Mouse (Mus musculus): Measurements from ENCODE around the gene Slc16a12.
A peak's percentile ranks its signal among the peaks of the same experiment; 100 is the strongest.
"Not testable (repeated sequence)": the region's sequence is repeated elsewhere in the genome, so short reads cannot be mapped to it uniquely, and the experiment has no call there.

Slc16a12 gene

GRCm38 (mm10) chr19:34746688-34747504, at the start of gene Slc16a12:
Gene Slc16a12, minus strand, starts transcription at chr19:34747289.
- no peak for DNase-seq (ENCODE audit: low spot score in 2 of 2)

DNA sequence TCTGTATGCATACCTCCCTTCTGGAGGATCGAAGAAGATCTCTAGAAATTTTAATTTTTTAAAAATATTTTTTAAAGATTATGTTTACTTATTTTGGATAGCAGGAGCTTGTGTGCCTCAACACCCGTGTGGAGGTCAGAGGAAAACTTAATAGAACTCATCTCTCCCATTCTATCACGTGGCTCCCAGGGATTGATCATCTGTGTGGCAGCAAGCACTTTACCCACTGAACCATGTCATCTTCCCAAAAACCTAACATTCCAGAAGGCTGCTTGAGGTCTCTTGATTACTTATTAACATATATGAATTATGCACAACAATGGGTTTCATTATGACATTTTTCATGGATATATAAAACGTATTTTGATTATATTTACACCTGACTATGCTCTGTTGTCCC, 49.3 kb upstream of the Slc16a12 start:
- DNase-seq (ENCODE audit: low spot score in 2 of 2) = no peak

DNA sequence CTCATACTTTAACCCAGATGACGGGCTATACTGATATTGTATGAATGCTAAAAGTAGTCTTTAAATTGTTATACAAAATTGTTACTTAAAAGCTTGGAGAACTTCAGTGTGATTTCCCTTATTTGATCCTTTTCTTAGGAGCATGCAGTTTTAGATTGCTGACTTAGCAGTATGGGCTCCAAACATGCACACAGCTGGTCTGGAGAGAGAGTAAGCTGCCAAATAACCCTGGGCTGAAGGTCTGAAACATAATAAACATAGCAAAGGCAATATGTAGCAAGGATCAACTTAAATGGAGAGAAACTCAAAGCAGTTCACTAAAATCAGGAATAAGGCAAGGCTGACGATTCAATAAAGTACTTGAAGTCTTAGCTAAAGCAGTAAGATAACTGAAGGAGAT, 35.4 kb upstream of the Slc16a12 start:
- DNase-seq (ENCODE audit: low spot score in 2 of 2) = no peak

DNA sequence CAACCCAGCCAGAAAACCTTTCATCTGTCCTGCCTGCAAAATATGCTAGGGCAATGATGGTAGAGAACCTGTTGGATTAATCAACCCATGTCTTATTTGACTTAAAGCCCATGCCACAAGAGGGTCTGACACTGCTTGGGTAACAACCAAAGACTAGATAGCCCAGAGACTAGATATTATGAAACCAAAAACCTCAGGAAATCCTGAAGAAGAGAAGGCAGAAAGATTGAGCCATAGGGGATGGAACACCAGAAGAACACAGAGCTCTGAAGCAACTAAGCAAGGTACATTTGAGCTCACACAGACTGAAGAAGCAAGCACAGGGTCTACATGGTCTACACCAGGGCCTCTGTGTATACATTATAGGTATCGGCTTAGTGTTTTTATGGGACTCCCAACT, 31.9 kb upstream of the Slc16a12 start:
- DNase-seq (ENCODE audit: low spot score in 2 of 2) = no peak

DNA sequence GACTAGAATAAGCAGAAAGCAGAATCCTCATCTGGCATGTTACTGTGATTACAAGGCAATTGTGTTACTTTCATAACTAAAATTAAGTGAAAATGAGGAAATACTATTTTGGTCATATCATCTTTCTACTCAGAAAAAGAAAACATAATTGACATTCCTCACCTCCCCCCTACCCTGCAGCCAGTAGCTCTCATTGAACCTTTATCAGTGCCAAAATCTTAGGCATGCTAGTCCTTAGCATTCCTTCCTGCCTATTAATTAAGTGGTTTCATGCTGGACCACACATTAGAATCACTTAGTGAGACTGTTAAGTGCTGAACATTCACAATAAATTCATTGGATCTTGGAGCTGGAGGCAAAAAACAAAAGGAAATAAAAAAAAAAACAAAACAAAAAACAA, 31.0 kb upstream of the Slc16a12 start:
- DNase-seq (ENCODE audit: low spot score in 2 of 2) = no peak

DNA sequence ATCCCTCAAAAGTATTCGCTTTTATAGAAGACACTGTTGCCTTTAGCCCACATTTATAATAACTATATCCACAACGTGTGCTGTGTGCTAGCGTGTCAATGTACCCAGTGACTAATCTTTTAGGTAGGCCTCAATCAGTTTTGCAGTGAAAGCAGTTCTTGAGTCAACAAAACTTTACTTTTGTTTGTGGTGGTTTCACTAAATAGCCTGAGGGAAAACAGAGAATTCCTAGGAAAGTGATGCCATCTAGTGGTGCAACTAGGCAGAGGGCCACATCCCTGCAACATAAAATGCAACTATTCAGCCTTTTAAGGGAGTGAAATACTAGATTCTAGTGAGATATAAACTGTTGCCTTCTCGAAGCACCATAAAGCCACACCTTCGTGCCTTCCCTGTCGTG, 25.7 kb upstream of the Slc16a12 start:
- peak in 1 of 2 experiments; percentile 7 for DNase-seq (ENCODE audit: low spot score in 2 of 2)

DNA sequence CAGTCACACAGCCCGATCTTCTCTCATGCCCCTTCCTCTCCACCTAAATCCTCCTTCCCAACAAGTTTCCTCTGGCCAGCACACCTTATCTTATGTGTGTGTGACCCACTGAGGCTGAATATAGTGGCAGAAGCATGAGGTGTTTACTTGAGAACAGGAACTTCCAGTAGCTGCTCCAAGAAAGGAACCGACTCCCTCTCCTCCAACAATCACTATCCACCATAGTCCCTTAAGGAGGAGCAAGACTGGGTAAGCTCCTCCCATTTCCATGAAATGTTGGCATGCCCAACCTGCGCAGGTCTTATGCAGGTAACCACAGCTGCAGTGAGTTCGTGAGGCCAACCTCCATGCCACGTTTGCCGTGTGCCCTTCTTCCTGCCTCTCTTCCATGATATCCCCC, 23.7 kb upstream of the Slc16a12 start:
- no peak for DNase-seq (ENCODE audit: low spot score in 2 of 2)

DNA sequence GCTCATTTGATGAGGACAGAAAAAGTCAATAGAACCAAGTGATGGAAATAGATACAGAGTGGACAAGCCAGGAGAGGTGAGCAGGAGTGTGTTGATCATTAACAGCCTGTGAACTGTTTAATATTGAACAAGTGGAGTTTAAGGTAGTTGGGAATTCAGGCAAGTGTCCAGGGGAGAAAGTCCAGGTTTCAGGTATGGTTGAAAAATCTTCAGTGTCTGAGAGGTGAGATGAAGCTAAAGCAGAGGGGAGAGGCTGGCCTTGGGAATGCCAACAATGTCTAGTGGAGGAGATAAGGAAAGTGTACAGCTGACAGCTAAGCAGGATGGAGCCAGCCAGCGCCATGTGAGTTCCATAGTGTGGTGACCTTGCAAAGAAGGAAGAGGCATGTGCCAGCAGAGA, 11.7 kb upstream of the Slc16a12 start:
- no peak for DNase-seq (ENCODE audit: low spot score in 2 of 2)

DNA sequence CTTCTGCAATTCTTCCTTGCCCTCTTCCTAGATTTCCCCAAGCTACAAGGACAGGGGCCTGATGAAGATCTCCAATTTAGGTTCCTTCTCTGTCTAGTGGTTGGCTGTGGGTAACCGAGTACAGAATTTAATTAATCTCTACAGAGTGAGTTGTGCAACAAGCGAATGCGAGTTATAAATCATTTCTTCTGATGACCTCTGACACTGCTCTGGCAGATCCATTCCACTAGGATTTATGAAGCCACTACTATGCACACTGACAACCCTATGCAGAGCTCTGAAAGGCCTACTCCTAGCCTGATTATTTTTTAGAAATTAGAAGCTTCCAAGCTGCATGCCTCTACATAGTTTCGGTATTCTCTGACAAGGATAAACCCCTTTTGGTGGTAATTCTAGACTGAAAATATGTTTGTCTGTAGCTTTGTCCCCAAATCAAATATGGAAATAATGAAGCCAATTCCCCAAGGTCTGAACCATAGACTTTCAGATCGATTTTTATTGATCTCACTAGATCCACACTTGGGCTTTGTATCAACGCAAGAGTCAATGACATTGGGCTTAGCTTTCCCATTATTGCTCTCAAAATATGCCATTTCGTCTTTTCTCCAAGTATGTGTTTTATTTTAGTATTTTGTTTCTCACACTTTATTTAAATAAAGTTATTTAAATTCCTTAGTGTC, 9.6 kb upstream of the Slc16a12 start:
- no peak for DNase-seq (ENCODE audit: low spot score in 2 of 2)

DNA sequence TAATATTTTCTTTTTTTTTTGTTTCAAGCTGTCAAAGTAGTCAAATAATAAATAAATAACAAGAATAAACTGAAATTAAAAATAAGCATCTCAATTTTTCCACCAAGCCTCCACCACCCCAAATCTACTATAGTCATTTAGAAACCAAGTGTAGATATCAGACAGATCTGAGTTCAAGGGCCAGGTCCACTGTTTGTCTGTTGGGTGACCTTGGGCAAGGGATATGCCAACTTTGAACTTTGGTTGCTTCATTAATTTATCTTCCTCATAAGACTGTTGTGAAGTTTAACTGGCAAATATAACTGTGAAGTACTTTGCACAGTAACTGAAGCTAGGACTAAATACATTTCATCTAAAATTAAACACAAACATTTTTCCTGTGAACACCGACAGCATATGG, 8.6 kb upstream of the Slc16a12 start:
- DNase-seq (ENCODE audit: low spot score in 2 of 2) = no peak

- no peak for DNase-seq (ENCODE audit: low spot score in 2 of 2)
These were observed 6.2 kb upstream of the Slc16a12 start for GRCm38 (mm10) chr19:34753243-34753642.

GRCm38 (mm10) chr19:34752391-34753092, 5.5 kb upstream of the Slc16a12 start:
- DNase-seq (ENCODE audit: low spot score in 2 of 2) = no peak

DNA sequence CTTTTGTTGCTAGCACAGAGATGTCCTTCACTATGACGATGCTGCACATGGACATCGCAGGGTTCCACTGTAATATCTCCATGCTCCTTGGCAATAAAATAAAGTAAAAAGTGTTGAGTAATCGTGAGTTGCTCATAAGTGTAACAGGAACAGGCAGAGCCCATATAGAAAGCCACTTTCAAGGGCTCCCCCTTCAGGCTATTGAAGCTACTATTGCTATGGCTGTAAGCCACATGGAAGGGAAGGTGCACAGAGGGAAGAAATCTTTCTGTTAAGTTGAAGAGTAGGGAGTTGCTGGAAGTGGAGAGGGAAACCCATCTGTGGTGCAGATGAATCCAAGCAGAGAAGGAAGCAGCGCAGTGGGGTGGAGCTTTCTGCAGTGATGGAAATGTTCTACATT, 4.1 kb upstream of the Slc16a12 start:
- DNase-seq (ENCODE audit: low spot score in 2 of 2) = no peak

- DNase-seq (ENCODE audit: low spot score in 2 of 2) = no peak
These were observed 1.9 kb upstream of the Slc16a12 start for GRCm38 (mm10) chr19:34748992-34749391.

GRCm38 (mm10) chr19:34747969-34748368, 880 bp upstream of the Slc16a12 start:
- not testable (repeated sequence) for DNase-seq (ENCODE audit: low spot score in 2 of 2)

DNA sequence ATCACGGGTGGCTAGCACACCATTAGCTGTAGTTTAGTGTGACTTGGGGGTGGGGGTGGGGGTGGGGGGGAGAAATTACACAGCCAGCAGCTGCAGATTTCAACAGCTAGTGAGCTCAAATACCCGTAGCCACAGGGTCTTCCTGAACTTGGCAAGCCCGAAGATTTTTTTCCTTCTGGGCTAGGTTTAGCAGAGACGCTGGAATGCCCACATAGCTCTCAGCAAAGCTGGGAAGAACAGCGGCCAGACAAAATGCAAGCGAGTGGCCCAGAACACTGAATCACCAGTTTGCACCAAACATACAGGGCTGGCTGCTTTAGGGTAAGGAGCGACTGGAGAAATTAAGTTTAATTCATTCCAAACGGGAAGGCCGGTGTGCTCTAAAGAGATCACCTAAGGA, 888 bp downstream of the Slc16a12 start:
- DNase-seq (ENCODE audit: low spot score in 2 of 2) = no peak

DNA sequence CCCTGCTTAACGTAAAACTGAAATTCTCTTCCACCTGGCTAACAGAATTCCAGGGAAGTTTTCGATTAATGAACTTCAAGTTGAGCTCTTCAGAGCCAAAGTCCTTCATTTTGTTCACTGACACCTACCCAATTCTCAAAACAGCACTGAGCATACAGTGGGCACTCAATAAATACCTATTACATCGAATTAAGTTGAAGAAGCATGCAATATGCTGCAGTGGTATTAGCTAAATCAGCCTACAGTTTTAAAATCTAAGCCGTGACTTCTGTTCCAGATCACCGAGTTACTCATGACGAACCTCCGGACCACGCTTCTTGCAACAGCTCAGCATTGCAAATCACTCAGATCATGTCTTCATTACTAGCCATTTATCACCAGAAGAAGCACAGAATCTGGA, 2.1 kb downstream of the Slc16a12 start:
- DNase-seq (ENCODE audit: low spot score in 2 of 2) = no peak

GRCm38 (mm10) chr19:34737916-34738315, 9.2 kb downstream of the Slc16a12 start:
- no peak for DNase-seq (ENCODE audit: low spot score in 2 of 2)

GRCm38 (mm10) chr19:34735900-34736299, 11.2 kb downstream of the Slc16a12 start:
- no peak for DNase-seq (ENCODE audit: low spot score in 2 of 2)

GRCm38 (mm10) chr19:34733020-34733419, 14.1 kb downstream of the Slc16a12 start:
- no peak for DNase-seq (ENCODE audit: low spot score in 2 of 2)

DNA sequence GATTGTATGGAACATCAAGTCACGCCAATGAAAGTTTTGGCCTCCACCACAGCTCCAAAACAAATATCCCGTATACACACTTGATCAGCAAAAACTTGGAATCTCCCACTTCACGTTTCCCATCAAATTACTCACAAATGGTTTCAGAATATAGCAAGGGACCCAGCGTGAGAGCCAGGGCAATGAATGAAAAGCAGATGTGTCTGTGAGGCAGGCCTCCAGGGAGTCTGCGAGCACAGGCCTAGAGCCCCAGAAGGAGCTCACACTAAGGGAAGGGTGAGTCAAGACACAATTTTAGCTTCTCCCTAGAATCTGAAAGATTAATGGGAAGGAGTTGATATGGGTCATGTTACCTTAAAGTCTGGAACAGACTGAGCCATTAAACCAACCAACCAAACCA, 15.7 kb downstream of the Slc16a12 start:
- no peak for DNase-seq (ENCODE audit: low spot score in 2 of 2)

DNA sequence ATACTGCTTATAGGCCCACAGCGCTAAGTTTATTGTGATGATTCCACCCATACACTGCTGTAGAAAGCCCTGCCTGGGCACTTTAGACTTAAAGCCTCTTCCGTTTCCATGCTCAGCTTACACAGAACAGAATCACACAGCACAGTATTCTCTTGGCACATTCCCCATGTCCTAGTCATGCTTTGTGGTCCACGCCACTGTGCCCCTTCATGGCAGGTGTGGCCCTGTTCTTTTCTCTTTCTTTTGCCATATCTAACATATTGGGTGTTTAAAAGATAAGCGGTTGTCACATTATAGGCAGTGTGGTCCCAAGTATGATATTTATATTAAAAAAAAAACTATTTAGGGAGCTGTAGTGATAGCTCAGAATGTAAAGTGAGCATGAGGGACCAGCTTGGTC, 16.5 kb downstream of the Slc16a12 start:
- DNase-seq (ENCODE audit: low spot score in 2 of 2) = no peak

DNA sequence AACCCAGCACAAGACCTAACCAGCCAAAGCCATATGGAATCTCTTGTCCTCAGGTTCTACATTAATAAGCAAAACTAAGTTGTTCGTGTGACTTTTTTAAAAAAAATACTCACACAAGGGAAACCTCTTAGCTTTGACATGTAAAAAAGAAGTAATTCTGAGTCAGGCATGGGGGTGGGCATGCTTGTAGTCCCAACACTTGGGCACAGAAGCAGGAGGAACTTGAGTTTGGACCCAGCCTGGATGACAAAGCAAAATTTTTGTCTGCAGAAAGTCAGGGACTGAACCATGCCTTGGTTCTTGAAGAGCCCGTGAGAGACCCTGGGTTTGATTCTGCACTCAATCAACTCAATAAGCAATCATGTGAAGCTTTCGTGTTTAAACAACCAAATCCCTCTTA, 17.6 kb downstream of the Slc16a12 start:
- DNase-seq (ENCODE audit: low spot score in 2 of 2) = no peak
